Mouse (Mus musculus): ENCODE results near the gene Slc29a1.

Gene Slc29a1

DNA sequence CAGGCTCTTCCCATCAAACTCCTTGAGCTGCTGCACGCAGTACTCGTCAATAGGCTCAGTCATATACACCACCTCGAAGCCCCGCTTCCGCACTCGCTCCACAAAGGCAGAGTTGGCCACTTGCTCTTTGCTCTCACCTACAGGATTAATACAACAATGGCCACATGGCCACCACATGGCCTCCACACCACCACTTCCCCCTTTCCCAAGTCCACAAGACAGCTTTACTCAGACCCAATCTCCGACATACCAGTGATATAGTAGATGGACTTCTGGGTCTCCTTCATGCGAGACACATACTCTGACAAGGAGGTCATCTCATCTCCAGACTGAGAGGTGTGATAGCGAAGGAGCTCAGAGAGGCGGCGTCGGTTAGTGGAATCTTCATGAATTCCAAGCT, 30.4 kb downstream of the Slc29a1 start:
- DNase-seq, result no peak

DNA sequence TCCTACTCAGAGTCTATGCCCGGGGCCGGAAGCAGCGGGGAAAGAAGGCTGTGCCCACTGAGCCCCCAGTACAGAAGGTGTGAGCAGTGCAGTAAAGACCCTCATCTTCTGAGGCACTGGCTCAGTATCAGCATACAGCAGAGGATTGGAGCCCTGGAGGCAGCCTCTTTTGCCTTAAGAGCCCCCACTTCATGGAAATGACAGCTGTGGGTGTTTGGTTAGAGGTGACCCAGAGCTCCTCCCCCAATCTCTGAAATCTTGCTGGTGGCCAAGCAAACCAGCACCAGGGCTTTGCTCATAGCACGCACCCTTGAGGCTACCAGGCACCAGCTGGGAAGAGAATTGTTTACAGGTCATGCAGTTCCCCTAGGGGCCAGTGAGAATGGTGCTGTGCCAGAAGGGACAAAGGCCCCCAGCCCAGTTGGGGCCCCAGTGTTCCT, 32.2 kb downstream of the Slc29a1 start:
- no peak for DNase-seq

DNA sequence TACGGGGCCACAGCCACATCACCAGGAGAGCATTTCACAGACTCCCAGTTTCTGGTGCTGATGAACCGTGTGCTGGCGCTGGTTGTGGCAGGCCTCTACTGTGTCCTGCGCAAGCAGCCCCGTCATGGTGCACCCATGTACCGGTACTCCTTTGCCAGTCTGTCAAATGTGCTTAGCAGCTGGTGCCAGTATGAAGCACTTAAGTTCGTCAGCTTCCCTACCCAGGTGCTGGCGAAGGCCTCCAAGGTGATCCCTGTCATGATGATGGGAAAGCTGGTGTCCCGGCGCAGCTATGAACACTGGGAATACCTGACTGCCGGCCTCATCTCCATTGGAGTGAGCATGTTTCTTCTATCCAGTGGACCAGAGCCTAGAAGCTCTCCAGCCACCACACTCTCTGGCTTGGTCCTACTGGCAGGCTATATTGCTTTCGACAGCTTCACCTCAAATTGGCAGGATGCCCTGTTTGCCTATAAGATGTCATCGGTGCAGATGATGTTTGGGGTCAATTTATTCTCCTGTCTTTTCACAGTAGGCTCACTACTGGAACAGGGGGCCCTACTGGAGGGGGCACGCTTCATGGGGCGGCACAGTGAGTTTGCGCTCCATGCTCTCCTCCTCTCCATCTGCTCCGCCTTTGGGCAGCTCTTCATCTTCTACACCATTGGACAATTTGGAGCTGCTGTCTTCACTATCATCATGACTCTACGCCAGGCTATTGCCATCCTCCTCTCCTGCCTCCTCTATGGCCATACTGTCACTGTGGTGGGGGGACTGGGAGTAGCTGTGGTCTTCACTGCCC, 32.8 kb downstream of the Slc29a1 start:
- peak in 1 of 2 experiments; percentile 43 for DNase-seq

DNA sequence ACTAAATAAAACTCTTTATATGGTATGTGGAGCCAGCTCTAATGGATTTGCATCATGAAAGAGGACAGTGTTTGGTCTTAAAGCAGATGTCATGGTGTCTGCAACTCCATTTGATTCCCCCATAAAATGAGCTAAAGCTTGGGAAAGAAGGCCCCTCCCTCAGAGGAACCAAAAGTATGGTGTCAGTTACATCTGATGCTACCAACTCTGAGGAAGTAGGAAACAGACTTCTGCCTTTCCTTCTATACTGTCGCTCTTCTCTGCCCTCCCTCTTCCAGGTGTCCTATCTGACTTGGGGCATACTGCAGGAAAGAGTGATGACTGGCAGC, 33.4 kb downstream of the Slc29a1 start:
- no peak for DNase-seq

DNA sequence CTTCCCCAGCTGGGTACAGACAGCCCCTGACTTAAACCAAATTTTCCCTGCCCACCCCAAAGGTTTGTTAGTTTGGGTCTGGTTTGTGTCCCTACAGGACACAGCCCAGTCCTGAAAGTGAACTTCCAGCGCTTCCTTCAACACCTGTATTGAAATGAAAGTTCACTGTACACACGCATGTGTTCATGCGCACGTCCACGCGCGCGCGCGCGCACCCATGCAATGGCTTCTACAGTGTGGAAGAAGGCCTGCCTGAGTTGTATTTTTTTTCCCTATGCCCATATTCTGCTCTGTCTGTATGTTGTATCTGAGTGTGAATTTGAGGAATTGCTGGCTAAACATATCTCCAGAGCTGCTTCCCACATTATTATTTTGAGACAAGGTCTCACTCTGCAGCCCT, 34.3 kb downstream of the Slc29a1 start:
- no peak for DNase-seq

DNA sequence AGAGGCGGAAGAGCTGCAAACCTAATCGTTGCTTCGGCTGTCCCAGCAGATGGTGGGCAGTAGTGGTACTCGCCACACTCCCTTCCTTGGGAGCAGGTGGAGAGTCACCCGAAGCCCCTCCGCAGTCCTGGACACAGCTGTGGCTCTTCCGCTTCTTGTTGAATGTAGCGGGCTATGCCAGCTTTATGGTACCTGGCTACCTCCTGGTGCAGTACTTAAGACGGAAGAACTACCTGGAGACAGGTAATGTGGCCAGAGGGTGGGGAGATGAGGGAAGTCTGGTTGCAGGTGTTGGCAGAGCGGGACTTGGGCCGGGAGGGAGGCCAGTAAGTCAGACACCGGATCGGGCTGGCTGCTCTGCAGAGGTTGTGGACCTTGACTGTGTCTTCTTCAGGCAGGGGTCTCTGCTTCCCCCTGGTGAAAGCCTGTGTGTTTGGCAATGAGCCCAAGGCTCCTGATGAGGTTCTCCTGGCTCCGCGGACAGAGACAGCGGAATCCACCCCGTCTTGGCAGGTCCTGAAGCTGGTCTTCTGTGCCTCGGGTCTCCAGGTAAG, 34.8 kb downstream of the Slc29a1 start:
- peak in 1 of 2 experiments; percentile 32 for DNase-seq

DNA sequence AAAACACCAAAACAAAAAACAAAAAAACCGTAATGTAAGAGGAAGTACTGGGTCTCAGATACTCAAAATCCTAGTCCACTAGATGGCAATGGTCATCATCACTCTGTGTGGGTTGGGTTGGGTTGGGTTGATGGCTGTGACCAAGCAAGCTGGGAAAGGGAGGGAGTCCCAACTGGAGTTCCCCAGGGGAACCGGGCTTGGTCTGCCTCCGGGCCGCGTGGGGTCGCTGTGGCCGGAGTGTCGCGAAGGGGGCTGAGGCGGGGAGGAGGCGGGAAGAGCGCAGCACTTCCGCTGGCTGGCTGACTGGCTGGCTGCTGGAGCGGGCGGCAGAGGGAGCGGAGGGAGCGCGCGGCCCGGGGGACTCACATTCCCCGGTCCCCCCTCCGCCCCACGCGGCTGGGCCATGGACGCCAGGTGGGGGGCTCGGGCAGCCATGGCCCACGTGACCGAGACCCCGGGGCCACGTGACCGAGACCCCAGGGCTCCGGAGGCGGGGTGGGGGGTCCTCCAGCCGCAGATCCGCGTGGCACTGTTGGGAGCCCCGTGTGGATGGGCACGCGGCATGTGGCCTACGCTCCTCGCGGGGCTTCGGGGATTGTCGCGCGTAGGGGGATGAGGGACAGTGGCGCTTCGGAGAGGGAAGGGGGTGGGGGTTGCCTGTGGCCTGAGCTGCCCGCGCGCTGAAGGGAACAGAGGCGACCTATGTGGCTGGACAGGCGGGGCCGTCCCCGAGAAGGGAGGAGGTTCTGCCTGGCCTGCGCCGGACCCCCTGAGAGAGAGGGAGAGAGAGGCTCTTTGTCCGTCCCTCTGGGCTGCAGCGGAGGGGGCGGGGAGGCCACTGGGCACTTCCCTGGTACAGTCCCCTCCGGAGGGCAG, 35.5 kb downstream of the Slc29a1 start, which contains the start of gene Slc35b2:
Gene Slc35b2, plus strand, starts transcription at position 220 of the 876 bp plus-strand sequence.
- DNase-seq, result peak; percentile 94 to 97

DNA sequence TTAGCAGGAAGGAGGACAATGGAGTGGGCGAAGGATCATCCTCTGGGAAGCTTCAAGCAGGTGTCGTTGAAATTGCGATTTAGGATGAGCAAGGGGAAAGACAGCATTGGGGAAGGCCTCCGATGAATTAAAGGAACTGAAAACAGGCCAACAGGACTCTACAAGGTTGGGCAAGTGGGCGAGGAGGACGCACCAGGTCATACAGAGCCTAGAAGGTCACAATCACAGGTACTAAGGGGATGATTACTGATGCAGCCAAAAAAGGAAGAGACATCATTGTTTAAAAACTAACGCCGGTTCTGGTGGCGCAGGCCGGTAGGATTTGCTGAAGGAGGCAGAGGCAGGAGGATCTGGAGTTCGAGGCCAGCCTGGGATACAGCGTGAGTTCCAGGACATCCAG, 36.2 kb downstream of the Slc29a1 start:
- DNase-seq, result no peak

DNA sequence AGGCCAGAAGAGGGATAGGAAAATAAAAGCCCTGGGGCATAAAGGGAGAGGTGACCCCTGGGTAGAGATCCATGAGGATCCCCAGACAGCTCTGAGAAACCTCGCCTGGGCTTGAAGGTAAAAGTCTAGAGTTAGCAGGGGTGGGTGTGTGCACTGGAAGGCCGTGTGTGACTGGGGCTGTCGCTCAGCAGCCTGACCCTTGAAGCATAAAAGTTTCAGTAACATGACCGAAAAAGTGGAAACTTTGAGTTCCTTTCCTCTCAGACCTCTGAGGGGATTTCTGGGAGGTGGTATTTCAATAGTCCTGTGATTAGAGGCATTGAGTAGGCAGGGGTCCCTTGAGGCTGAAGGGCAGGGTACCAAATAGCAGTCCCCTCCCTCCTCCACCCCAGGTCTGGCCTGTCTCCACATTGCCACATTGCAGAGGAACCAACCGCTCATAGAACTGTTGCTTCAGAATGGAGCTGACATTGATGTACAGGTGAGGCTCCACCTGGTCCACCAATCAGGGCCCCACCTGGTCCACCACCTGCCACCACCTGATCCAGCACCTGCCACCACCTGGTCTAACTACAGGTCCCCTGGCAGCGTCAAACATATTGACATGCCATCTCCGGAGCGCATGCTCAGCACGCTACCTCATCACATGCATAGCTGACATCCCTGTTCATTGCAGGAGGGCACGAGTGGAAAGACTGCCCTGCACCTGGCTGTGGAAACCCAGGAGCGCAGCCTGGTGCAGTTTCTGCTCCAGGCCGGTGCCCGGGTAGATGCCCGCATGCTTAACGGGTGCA, 39.5 kb downstream of the Slc29a1 start:
- DNase-seq, result peak; percentile 69 to 78

DNA sequence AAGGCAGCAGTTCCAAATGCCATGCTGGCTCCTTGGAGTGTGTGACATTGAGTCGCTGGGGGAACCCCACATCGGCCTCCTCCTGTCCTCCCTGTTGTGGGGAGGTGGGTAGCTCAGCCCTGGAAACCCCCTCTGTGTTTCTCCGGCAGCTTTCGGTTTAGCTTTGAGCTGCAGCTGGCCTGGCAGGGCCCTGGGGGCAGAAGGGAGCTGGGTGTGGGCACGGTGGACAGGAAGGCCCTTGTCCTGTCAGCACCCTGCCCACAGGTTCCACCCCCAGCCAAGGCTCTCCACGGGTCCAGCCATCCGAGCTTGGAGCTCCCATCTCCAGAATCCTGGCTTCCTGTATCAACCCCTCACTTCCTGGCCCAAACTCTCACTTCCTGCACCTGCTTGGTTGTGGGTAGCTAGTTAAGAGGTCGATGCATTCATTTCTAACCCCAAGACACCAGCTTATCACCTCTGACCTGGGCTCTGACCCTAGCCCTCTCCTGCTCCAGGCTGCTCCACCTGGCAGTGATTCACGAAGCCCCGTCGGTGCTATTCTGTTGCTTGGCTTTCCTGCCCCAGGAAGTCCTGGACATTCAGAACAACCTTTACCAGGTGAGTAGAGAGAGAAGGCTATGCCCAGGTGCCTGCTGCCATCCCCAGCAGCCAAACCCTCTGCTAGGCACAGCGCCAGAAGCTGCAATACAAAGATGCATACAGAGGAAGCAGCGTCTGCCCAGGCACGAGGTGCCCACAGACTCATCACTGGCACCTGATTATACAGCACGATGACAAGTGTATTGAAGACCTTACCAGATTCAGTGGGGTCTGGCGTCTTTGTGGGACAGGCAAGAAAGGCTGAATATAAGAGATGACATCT, 41.2 kb downstream of the Slc29a1 start:
- DNase-seq, result peak; percentile 51 to 63

DNA sequence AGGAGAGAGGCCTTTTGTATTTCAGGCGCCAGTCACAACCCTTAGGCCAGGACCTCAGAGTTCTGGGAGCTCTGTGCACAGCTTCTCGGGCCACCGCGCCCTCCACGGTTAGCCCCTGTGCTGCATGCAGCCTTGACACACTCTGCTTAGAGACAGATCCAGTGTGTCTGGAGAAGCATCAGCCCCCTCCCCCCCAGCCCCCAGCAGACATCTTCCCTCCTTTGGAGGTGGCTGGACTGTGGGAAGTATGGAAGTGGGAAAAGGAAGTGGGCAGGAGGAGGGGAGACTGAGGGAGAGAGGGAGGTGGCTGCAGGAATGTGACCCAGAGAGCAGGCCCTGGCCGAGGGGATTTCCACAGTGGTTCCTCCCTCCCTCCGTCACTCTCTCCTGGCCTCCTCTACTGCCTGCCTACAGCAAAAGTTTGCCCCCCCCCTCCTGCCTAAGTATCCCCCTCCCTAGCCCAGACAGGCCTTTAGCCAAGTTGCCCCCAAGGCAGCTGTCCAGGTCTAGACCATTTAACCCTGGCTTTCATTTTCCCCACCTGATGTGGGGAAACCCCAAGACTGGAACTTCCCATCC, 42.1 kb downstream of the Slc29a1 start:
- no peak for DNase-seq

DNA sequence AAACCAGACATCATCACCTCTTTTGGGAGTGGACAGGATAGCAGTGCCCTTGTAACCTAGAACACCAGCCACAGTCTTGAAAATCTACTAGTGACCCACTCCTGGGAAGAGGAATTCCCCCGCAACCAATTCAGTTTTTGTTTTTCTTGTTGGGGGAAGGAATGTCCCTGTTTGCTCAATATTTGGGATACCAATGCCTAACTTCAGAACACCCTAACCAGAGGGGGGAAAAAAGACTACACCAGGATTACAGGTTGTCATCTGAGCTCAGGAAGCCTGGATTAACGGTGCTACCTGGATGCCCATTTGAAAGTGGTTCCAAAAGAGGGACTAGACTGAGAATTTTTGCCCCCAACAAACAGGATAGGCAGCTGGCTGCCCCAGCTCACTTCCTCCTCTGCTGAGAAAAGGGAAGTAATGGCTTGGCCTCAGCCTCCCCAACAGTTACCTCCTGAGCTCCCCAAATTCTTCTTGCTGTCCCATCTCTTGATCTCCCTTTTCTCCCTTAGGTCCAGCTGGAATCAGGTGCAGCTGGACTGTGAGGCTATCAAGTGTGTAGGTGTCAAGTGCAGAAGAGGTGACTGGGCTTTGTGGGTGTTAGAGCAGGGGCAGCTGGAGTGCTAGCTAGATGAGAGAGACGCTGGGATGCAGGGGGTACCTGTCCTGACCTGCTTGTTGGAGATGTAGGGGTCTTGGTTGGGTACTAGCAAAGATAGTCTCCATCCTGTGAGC, 42.7 kb downstream of the Slc29a1 start:
- DNase-seq, result no peak

DNA sequence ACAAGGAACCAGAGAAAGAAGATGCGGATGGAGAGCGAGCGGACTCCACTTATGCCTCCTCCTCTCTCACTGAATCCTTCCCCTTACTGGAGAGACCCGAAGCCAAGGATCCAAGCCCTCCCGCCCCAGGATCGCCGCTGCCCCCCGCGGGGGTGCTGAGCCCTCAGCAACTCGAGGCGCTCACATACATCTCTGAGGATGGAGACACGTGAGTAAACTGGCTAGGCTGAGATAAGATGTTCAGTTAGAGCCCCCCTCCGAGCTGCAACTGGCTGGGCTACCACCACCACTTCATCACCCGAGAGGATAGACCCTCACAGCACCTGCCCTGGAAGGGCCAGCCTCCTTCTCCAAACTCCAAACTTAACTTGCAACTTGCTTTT, 43.3 kb downstream of the Slc29a1 start:
- peak in 1 of 2 experiments; percentile 53 for DNase-seq

DNA sequence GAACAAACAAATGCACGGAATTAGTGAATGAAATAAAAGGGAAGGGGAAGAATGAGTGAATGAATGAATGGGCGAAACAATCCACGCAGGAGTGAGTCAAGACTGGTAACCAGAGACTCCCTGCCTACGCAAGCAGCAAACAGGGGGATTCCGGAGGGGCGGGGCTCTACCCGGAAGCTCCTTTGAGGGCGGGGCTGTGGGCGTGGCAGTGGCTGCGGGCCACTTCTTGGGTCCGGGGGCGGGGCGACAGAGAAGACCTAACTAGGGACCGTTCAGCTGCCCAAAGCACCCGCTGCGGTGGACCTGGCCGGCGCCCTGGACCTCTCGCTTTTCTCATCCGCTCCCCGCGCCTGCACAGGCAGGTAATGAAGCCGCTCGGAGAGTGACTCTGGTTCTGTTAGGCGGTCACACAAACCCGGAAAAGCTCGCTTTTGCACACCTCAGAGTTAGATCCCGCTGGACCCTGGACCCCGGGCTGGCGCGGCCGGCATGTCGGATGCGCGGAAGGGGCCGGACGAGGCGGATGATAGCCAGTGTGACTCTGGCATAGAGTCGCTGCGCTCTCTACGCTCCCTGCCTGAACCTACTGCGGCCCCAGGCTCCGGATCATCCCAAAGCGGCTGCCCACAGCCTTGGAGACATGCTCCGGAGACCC, 43.8 kb downstream of the Slc29a1 start, which contains the start of gene Nfkbie:
Gene Nfkbie, plus strand, starts transcription at position 252 of the 655 bp plus-strand sequence.
- DNase-seq, result peak; percentile 95 to 98

DNA sequence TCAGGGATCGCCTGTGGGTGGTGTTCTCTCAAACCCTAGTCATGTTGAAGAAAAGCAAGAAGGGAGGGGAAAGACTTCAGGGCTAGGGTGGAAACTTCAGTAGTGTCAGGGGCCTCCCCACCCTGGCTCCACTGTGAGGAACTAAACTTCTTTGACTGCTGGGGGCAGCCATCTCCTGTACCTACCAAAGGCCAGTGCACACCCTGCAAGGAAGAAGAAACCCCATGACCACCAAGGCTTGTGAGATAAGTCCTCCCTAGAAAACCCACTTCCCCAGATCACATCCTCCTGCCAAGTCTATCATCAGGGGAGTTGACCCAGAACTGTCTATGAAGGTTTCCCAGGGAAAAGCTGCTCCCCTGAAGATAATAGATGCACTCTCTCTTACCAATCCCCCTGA, 45.0 kb downstream of the Slc29a1 start:
- no peak for DNase-seq

DNA sequence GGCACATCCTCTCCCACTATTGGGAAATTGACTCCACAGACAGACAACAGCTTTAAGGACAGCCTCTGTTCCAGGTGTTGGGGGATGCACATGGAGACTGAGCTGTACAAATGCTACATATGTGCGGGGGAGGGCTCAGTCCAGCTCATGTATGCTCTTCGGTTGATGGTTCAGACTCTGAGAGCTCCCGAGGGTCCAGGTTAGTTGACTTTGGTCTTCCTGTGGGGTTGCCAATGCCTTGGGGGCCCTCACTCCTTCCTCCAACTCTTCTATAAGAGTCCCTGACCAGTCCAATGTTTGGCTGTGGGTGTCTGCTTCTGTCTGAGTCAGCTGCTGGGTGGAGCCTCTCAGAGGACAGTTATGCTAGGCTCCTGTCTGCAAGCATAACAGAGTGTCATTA, 46.3 kb downstream of the Slc29a1 start:
- DNase-seq, result no peak

DNA sequence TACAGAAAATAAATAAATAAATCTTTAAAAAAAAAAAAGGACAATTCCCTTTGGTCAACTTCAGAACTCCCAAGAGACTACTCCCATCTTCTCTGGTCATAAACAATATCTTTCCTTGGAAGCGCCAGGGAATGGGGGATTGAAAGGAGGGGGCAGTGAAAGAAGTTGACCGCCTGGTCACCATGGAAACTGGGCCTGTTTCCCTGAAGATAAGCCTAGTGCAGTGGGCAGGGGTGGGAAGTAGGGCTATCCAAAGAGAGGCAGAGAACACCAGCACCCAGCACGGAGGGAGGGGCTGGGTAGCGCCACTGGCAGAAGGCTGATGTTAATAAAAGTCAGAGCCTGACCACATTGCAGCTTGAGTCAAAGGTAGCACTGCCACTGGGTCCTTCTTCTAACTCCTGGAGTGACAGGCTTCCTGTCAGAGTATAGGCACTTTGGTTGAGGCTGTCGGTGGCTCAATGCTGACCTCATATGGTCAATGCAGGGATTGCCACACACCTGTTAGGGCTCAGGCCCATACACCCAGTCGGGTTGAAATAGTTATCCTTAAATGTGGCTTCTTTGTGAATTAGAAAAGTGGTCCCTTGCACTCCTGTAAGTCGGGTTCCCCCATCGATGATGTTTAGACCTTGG, 47.5 kb downstream of the Slc29a1 start:
- peak; percentile 93 to 94 for DNase-seq

DNA sequence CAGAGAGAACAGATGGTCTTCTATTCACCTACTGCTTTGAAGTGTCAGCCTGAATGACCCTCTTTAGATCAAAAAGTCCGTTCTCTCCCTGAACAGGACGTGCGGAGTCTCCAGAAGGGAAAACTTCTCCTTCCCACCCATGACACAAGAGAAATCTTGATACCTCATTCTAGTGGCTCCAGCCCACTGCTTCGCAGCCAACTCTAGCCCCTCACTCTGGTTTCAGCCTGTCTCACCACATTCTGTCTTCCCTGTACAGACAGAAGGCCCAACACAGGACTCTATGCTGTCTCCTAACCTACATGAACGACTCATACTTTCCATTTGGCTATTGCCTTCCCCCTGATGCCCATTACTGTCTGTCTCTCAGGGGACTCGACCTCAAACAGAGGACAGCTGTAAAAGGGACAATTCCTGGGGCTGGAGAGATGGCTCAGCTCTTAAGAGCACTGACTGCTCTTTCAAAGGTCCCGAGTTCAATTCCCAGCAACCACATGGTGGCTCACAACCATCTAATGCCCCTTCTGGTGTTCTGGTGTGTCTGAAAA, 48.1 kb downstream of the Slc29a1 start:
- DNase-seq, result no peak

DNA sequence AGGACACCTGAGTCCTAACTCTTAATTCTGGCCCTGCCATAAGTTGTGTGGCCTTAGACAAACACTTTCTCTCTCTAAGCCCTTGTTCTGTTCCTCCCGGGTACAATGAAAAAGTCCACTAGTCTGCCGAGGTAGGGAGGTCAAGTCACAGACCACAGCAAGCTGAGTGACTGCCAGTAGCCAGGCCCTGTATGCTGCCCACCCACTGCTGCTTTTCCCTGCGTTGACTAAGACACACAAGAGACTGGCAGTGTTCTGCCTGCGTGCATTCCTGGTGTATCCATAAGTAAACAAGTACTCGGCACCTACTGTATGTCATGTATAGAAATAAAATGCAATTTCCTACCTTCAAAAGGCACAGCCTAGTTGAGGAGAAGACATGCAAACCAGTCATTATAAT, 49.2 kb downstream of the Slc29a1 start:
- peak; percentile 43 to 47 for DNase-seq
